Mouse (Mus musculus): ENCODE data around the gene Aes. TPM values are rescaled to one million over a fixed set of nuclear protein-coding genes. Genes with fewer than 3 reads are reported as not detected.

Gene Aes
- polyA plus RNA-seq, 1 experiment from 2014 or later, result 502 TPM

DNA sequence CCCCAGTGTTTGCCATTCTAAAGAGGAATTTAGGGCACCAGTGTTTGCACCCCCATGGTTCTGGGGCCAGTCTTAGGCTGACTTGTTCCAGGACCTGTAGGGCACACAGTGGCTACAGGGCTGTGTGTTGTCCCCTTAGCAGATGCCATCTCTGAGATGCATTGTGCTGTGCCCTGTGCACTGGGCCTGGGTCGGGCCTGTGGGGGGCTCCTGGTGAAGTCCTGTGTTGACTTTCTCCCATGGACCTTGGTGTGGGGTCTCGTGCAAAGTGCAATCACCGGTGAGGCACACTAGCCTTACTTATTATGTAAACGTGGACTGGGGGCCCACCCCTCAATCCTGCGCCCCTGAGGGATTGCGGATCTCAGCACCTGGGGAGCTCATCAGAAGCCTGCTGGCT is 3.1 kb downstream of the Aes start:
- no peak for ATAC-seq
- Histone ChIP-seq H3K27me3 (peaks cover 36% of the 10 kb centered on the region), H3K4me1 (peaks cover 60% of the 10 kb centered on the region), H3K36me3 (ENCODE audit: poor library complexity, severe bottlenecking) (peaks cover 59% of the 10 kb centered on the region), H3K27ac (no peak overlapping the region), H3K9ac (peak overlapping the region; percentile 30), H3K9me3 (replicated peaks) (no peaks in the 10 kb centered on the region), H3K4me2 (peak overlapping the region; percentile 34), H3K4me3 (no peak overlapping the region; the same call in 1 of the 2 replicates)
- WGBS, result 74% methylated on average over 6 of the region's 6 CpGs

DNA sequence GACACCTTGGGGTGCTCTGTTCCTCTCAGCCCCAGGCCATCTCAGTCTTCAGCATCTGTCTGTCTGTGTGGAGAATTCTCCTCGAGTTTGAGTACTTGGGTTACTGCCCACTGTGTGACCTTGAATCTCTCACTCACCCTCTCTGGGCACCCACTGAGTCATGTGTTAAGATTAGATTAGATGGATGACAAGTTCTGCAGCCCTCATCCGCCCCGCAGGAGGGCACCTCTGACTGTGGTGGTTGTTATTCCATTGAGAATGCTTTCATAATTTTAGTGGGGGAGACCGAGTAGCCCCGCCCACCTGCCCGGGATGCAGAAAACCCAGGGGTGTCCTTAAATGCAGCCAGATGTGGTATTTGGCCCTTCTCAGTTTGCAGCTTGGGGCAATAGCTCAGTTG is 4.2 kb downstream of the Aes start:
- Histone ChIP-seq H3K9ac (no peak overlapping the region), H3K27me3 (peaks cover 44% of the 10 kb centered on the region), H3K4me3 (no peak overlapping the region), H3K4me1 (peaks cover 70% of the 10 kb centered on the region), H3K4me2 (peak overlapping the region; percentile 42; the same call in 1 of the 2 replicates), H3K36me3 (ENCODE audit: poor library complexity, severe bottlenecking) (peaks cover 59% of the 10 kb centered on the region), H3K9me3 (replicated peaks) (no peaks in the 10 kb centered on the region), H3K27ac (no peak overlapping the region)
- no peak for ATAC-seq
- 60% methylated on average over 6 of the region's 6 CpGs for WGBS

- Histone ChIP-seq H3K4me1 (peaks cover 72% of the 10 kb centered on the region), H3K4me3 (peak overlapping the region; percentile 9; the same call in 1 of the 2 replicates), H3K27me3 (peaks cover 44% of the 10 kb centered on the region), H3K9me3 (replicated peaks) (no peaks in the 10 kb centered on the region), H3K36me3 (ENCODE audit: poor library complexity, severe bottlenecking) (peaks cover 59% of the 10 kb centered on the region), H3K4me2 (peak overlapping the region; percentile 42), H3K27ac (no peak overlapping the region), H3K9ac (peak overlapping the region; percentile 34; the same call in 1 of the 2 replicates)
- no peak for ATAC-seq
- 5% methylated on average over 10 of the region's 10 CpGs for WGBS
Measured at GRCm38 (mm10) chr10:81564216-81564615, 4.9 kb downstream of the Aes start.

GRCm38 (mm10) chr10:81564734-81565133 is 5.4 kb downstream of the Aes start:
- H3K9ac ChIP-seq, result no peak overlapping the region
- H3K27me3 ChIP-seq, result peaks cover 44% of the 10 kb centered on the region
- ATAC-seq, result no peak
- H3K4me1 ChIP-seq, result peaks cover 78% of the 10 kb centered on the region
- H3K36me3 ChIP-seq (ENCODE audit: poor library complexity, severe bottlenecking), result peaks cover 59% of the 10 kb centered on the region
- H3K9me3 ChIP-seq (replicated peaks), result no peaks in the 10 kb centered on the region
- no peak overlapping the region for H3K27ac ChIP-seq
- no peak overlapping the region for H3K4me3 ChIP-seq
- no peak overlapping the region for H3K4me2 ChIP-seq
- 12% methylated on average over 10 of the region's 10 CpGs for WGBS

- 27% methylated on average over 20 of the region's 20 CpGs for WGBS
- Histone ChIP-seq H3K9ac (no peak overlapping the region), H3K9me3 (replicated peaks) (no peaks in the 10 kb centered on the region), H3K27me3 (peaks cover 44% of the 10 kb centered on the region), H3K4me3 (no peak overlapping the region), H3K4me2 (no peak overlapping the region), H3K36me3 (ENCODE audit: poor library complexity, severe bottlenecking) (peaks cover 59% of the 10 kb centered on the region), H3K4me1 (peaks cover 81% of the 10 kb centered on the region), H3K27ac (no peak overlapping the region)
- ATAC-seq, result no peak
Measured at GRCm38 (mm10) chr10:81565257-81566228, 6.3 kb downstream of the Aes start.

DNA sequence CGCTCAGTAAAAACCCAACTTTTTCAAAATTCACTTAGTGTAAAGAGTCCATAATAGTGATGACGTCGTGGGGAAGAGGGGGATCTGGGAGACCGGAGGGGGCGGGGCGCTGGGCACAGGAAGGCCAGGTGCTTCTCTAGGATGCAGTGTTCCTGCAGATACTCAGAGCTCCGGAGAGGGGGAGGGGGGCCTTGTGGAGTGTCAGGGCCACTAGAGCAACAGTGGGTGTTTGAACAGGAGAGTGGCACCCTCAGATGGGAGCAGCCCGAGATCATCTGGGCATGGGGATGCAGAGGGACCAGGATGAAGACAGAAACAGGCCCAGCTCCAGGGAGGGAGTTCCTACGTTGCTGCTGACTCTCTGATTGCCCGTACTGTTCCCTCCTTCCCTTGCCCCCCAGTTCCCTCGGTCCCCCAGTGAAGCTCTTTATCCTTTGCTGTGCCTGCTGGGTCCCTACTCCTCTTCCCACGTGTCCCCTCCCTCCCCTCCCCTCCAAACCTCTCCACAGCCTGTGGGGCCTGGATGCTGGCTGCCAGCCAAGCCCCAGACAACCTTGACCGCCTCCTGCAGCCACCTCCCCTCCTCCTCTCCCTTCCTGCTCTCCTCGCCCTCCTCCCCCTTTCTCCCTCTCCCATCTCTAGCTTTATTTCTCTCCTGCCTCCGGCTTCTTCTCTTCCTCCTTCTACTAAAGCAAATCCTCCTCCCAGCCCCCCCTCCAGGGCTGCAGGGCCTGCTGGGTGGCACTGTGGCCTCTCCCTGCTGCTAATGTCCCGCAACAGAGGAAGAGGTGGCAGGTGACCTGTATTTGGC is 9.3 kb downstream of the Aes start:
- Histone ChIP-seq H3K9ac (0 out of 2 replicates have a peak overlapping the region, but pooled peaks have one; percentile 35), H3K9me3 (replicated peaks) (no peaks in the 10 kb centered on the region), H3K4me1 (peaks cover 72% of the 10 kb centered on the region), H3K27me3 (peaks cover 62% of the 10 kb centered on the region), H3K4me3 (no peak overlapping the region), H3K27ac (peak overlapping the region; percentile 68), H3K36me3 (ENCODE audit: poor library complexity, severe bottlenecking) (peaks cover 37% of the 10 kb centered on the region), H3K4me2 (peak overlapping the region; percentile 37)
- ATAC-seq, result no peak
- 7% methylated on average over 15 of the region's 16 CpGs for WGBS

GRCm38 (mm10) chr10:81569507-81570237 is 10.4 kb downstream of the Aes start:
- H3K4me2 ChIP-seq, result peak overlapping the region; percentile 74; the same call in 1 of the 2 replicates
- no peaks in the 10 kb centered on the region for H3K9me3 ChIP-seq (replicated peaks)
- peaks cover 64% of the 10 kb centered on the region for H3K27me3 ChIP-seq
- peaks cover 69% of the 10 kb centered on the region for H3K4me1 ChIP-seq
- no peak overlapping the region for H3K4me3 ChIP-seq
- H3K36me3 ChIP-seq (ENCODE audit: poor library complexity, severe bottlenecking), result peaks cover 28% of the 10 kb centered on the region
- no peak for ATAC-seq
- H3K27ac ChIP-seq, result peak overlapping the region; percentile 85; the same call in 1 of the 2 replicates
- 24% methylated on average over 9 of the region's 9 CpGs for WGBS
- no peak overlapping the region for H3K9ac ChIP-seq

DNA sequence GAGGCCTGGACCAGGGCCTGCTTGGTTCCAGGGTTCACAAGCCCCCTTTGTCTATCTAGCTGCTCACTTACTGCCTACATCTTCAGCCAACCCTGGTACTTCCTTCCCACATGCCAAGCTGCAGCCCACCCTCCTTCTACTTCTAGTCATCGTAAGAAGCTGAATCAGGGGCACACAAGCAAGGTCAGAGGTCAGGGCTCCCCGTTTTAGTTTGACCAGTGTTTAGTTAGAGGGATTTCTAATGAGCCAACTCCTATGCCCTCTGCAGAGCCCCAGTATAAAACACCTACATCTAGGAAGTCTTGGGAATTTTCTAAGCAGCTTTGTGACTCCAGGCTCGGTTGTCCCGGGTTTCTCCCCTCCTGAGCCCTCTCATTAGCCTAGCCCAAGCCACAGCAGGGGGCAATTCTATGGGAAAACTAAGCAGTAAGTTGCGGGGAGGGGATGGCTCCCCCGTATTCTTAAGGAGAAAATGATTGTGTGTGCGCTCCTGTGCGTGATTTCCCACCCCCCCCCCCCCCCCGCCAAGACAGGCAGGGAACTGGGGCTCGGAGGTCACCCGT is 11.0 kb downstream of the Aes start:
- peak; percentile 8 for ATAC-seq
- no peaks in the 10 kb centered on the region for H3K9me3 ChIP-seq (replicated peaks)
- H3K9ac ChIP-seq, result no peak overlapping the region
- WGBS, result 0% methylated on average over 8 of the region's 11 CpGs
- peak overlapping the region; percentile 40 for H3K4me3 ChIP-seq
- peaks cover 70% of the 10 kb centered on the region for H3K4me1 ChIP-seq
- peaks cover 62% of the 10 kb centered on the region for H3K27me3 ChIP-seq
- peak overlapping the region; percentile 85 for H3K27ac ChIP-seq
- H3K4me2 ChIP-seq, result peak overlapping the region; percentile 74
- peaks cover 21% of the 10 kb centered on the region for H3K36me3 ChIP-seq (ENCODE audit: poor library complexity, severe bottlenecking)

DNA sequence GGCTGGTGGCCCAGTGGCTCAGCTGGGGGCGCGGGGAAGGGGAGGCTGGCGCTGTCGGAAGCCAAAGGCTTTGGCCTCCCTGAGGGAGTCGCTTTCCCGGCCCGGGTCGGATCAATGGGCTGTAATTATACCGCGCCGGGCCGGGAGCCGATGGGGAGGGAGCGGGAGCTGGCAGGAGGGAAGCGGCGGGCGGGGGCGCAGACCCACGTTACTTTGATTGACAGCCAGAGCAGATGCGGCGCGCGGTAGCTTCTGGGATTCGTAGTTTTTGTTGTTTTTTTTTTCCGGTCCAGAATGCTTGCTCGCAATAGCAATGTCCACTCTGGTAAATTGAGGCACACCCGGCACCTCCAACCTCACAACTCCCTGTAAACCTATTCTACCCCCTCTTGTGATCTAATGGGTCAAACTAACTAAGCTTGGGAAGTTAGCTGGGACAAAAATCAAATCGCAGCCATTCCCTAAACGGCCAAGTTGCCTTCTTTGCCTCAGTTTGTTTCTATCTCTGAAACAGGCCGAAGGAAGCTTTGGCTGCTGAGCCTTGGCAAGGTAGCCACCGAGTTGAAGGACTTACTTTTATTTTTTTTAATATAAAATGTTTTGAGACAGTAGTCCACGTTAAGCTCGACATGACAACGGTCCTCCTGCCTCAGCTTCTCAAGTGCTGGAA is 11.7 kb downstream of the Aes start:
- Histone ChIP-seq H3K4me2 (peak overlapping the region; percentile 74), H3K4me3 (peak overlapping the region; percentile 40), H3K9me3 (replicated peaks) (no peaks in the 10 kb centered on the region), H3K9ac (peak overlapping the region; percentile 45; the same call in 1 of the 2 replicates), H3K27me3 (peaks cover 62% of the 10 kb centered on the region), H3K36me3 (ENCODE audit: poor library complexity, severe bottlenecking) (peaks cover 15% of the 10 kb centered on the region), H3K4me1 (peaks cover 70% of the 10 kb centered on the region), H3K27ac (peak overlapping the region; percentile 85)
- peak; percentile 73 for ATAC-seq
- 1% methylated on average over 32 of the region's 34 CpGs for WGBS

GRCm38 (mm10) chr10:81571501-81571876 is 12.2 kb downstream of the Aes start:
- Histone ChIP-seq H3K9ac (peak overlapping the region; percentile 34; the same call in 1 of the 2 replicates), H3K9me3 (replicated peaks) (no peaks in the 10 kb centered on the region), H3K27ac (peak overlapping the region; percentile 66), H3K36me3 (ENCODE audit: poor library complexity, severe bottlenecking) (peaks cover 9% of the 10 kb centered on the region), H3K27me3 (peaks cover 62% of the 10 kb centered on the region), H3K4me2 (peak overlapping the region; percentile 74), H3K4me3 (peak overlapping the region; percentile 40), H3K4me1 (peaks cover 73% of the 10 kb centered on the region)
- peak; percentile 95 for ATAC-seq
- WGBS, result 0% methylated on average over 18 of the region's 18 CpGs
